In genomic region chr19:31763951-31764800, GRCm38 (mm10) we compare ENCODE assay signal across 8 mouse cellular contexts. TPM values are rescaled to one million over a fixed set of nuclear protein-coding genes. Genes with fewer than 3 reads are reported as not detected.
DNase-seq lines count a peak whose midpoint lies in the region; ATAC-seq and TF ChIP-seq lines count a peak whose summit lies in the region.

No protein-coding gene starts in this region.

- no peaks in the 10 kb centered on the region for H3K36me3 ChIP-seq in intestine, embryonic 16.5 days (ENCODE audit: control insufficient read depth, insufficient read depth, low read length)
- H3K36me3 ChIP-seq in liver, postnatal 0 days (replicated peaks; ENCODE audit: insufficient read depth, low read length), result no peaks in the 10 kb centered on the region
- H3K36me3 ChIP-seq in neural tube, embryonic 11.5 days (ENCODE audit: control insufficient read depth, insufficient read depth, low read length), result no peaks in the 10 kb centered on the region

- under 1% methylated on average over 56 of the region's 56 CpGs for WGBS in intestine, embryonic 16.5 days
- WGBS in liver, postnatal 0 days (ENCODE audit: insufficient replicate concordance), result 4% methylated on average over 48 of the region's 56 CpGs
- WGBS in neural tube, embryonic 11.5 days, result under 1% methylated on average over 52 of the region's 56 CpGs

- H3K9ac ChIP-seq in intestine, embryonic 16.5 days (ENCODE audit: low read depth, low read length), result peak overlapping the region; percentile 73
- H3K9ac ChIP-seq in liver, postnatal 0 days (replicated peaks), result peak overlapping the region; percentile 59
- peak overlapping the region; percentile 58 for H3K9ac ChIP-seq in neural tube, embryonic 11.5 days (ENCODE audit: low read length)

- H3K4me1 ChIP-seq in intestine, embryonic 16.5 days (ENCODE audit: control insufficient read depth, insufficient read depth, low read length), result peaks cover 9% of the 10 kb centered on the region
- peaks cover 20% of the 10 kb centered on the region for H3K4me1 ChIP-seq in liver, postnatal 0 days (ENCODE audit: insufficient read depth)
- 0 out of 2 replicates have a peak, but pooled peaks cover 6% of the 10 kb centered on the region for H3K4me1 ChIP-seq in neural tube, embryonic 11.5 days (ENCODE audit: control insufficient read depth, insufficient read depth, low read length)

- no peaks in the 10 kb centered on the region for H3K9me3 ChIP-seq in intestine, embryonic 16.5 days (ENCODE audit: control insufficient read depth, low read length)
- no peaks in the 10 kb centered on the region for H3K9me3 ChIP-seq in liver, postnatal 0 days (ENCODE audit: low read length)
- no peaks in the 10 kb centered on the region for H3K9me3 ChIP-seq in neural tube, embryonic 11.5 days (ENCODE audit: control insufficient read depth, low read length)

- H3K27me3 ChIP-seq in intestine, embryonic 16.5 days (replicated peaks; ENCODE audit: control insufficient read depth, insufficient read depth, low read length), result 0 out of 2 replicates have a peak, but pooled peaks cover 2% of the 10 kb centered on the region
- H3K27me3 ChIP-seq in liver, postnatal 0 days (ENCODE audit: insufficient read depth, low read length), result peaks cover 36% of the 10 kb centered on the region
- H3K27me3 ChIP-seq in neural tube, embryonic 11.5 days (ENCODE audit: control insufficient read depth, insufficient read depth, low read length), result peaks cover 7% of the 10 kb centered on the region

- H3K27ac ChIP-seq in intestine, embryonic 16.5 days (ENCODE audit: low read length), result peak overlapping the region; percentile 72
- peak overlapping the region; percentile 55; the same call in 1 of the 2 replicates for H3K27ac ChIP-seq in liver, postnatal 0 days (ENCODE audit: low read depth)
- H3K27ac ChIP-seq in neural tube, embryonic 11.5 days (ENCODE audit: low read depth, low read length), result peak overlapping the region; percentile 45

- peak; percentile 54 for ATAC-seq in intestine, embryonic 16.5 days
- ATAC-seq in liver, postnatal 0 days, result peak; percentile 40
- ATAC-seq in neural tube, embryonic 11.5 days (ENCODE audit: insufficient read depth, low FRiP score, low TSS enrichment), result peak; percentile 46

- TF ChIP-seq EP300 in liver, postnatal 0 days (IDR thresholded peaks at IDR 0.05; ENCODE audit: low read depth), result no peak

- peak overlapping the region; percentile 97 for H3K4me2 ChIP-seq in intestine, embryonic 16.5 days (ENCODE audit: low read depth, low read length)
- H3K4me2 ChIP-seq in liver, postnatal 0 days (ENCODE audit: low read depth, low read length), result peak overlapping the region; percentile 93
- peak overlapping the region; percentile 84 for H3K4me2 ChIP-seq in neural tube, embryonic 11.5 days (ENCODE audit: low read depth)

- peak overlapping the region; percentile 74 for H3K4me3 ChIP-seq in intestine, embryonic 16.5 days (ENCODE audit: low read length)
- peak overlapping the region; percentile 63 for H3K4me3 ChIP-seq in liver, postnatal 0 days (ENCODE audit: low read depth, low read length)
- peak overlapping the region; percentile 54 for H3K4me3 ChIP-seq in neural tube, embryonic 11.5 days (ENCODE audit: low read depth, low read length)

- TF ChIP-seq CTCF in liver, postnatal 0 days (IDR thresholded peaks at IDR 0.05; ENCODE audit: low read depth), result peak; percentile 28

- DNase-seq in right cerebral cortex, postnatal 4 days, result peak; percentile 13
- no peak for DNase-seq in right cerebral cortex, postnatal 36 days (ENCODE audit: low spot score in 2 of 2)
- peak; percentile 56 for DNase-seq in embryo, embryonic 10 days (ENCODE audit: low spot score)
- DNase-seq in heart, adult 18-20 months, result peak; percentile 83 to 85
- DNase-seq in liver, postnatal 0 days, result peak; percentile 40
- DNase-seq in neural tube, embryonic 11.5 days (ENCODE audit: low spot score), result peak; percentile 64
- DNase-seq in layer of hippocampus, adult 9-10 months (ENCODE audit: low spot score), result no peak

RNA-seq across cellular contexts. Expression of gene Prkg1, which starts 0.7 kb away (rescaled TPM):
- total RNA-seq in heart, adult 18-20 months (2021), result 10 to 100 TPM; 11.2 to 11.5 TPM
- polyA plus RNA-seq in intestine, embryonic 16.5 days (2015; fragmentation: Nextera tagmentation; extraction: Ambion mirVana), result 6.3 and 6.6 TPM in 2 replicates
- 0.69 and 0.74 TPM in 2 replicates for polyA plus RNA-seq in liver, postnatal 0 days (2015; fragmentation: Nextera tagmentation; extraction: Ambion mirVana)
- polyA plus RNA-seq in neural tube, embryonic 11.5 days (2014; fragmentation: Nextera tagmentation; extraction: Ambion mirVana), result 7.7 and 8.2 TPM in 2 replicates

Comparison
In these comparisons a context has a peak if more than half of its experiments do, and no peak if none do; other contexts are left out.
1. DNase-seq: peak in right cerebral cortex, postnatal 4 days (single experiment), embryo, embryonic 10 days (single experiment), heart, adult 18-20 months (2 of 2), liver, postnatal 0 days (single experiment) and neural tube, embryonic 11.5 days (single experiment); none in right cerebral cortex, postnatal 36 days (0 of 2) and layer of hippocampus, adult 9-10 months (single experiment).
2. Peak in every context shown above with its lines, with median percentiles within 50 percentile points of each other: ATAC-seq, H3K27ac ChIP-seq, H3K4me2 ChIP-seq, H3K4me3 ChIP-seq and H3K9ac ChIP-seq.